Mouse (Mus musculus): ENCODE data around the gene Ddc.

Ddc gene

GRCm38 (mm10) chr11:11897645-11898357, at the start of gene Ddc:
Gene Ddc, minus strand, starts transcription at chr11:11898144.
- no peak for DNase-seq (ENCODE audit: low spot score)

DNA sequence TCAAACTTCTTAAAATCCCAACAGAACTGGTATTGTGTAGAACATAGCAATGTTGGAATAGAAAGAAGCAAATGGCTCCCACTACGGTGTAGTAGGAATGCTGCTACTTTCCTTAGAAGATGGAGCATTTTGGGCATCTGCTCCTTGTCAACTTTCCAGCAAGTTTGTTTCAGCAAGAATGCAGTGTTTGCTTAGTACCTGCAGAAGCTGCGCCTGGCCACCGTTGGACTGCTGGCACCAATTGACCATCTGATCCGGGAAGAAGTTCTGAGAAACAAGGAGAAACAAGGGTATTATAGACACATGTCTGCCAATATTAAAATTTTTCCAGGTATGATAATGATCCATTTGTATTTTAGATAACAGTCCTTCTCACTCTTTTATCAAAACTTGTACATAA, 47.8 kb upstream of the Ddc start:
- no peak for DNase-seq (ENCODE audit: low spot score)

- no peak for DNase-seq (ENCODE audit: low spot score)
Observed at GRCm38 (mm10) chr11:11944814-11945213, 46.9 kb upstream of the Ddc start.

- DNase-seq (ENCODE audit: low spot score) = no peak
Observed at GRCm38 (mm10) chr11:11944082-11944349, 46.1 kb upstream of the Ddc start.

DNA sequence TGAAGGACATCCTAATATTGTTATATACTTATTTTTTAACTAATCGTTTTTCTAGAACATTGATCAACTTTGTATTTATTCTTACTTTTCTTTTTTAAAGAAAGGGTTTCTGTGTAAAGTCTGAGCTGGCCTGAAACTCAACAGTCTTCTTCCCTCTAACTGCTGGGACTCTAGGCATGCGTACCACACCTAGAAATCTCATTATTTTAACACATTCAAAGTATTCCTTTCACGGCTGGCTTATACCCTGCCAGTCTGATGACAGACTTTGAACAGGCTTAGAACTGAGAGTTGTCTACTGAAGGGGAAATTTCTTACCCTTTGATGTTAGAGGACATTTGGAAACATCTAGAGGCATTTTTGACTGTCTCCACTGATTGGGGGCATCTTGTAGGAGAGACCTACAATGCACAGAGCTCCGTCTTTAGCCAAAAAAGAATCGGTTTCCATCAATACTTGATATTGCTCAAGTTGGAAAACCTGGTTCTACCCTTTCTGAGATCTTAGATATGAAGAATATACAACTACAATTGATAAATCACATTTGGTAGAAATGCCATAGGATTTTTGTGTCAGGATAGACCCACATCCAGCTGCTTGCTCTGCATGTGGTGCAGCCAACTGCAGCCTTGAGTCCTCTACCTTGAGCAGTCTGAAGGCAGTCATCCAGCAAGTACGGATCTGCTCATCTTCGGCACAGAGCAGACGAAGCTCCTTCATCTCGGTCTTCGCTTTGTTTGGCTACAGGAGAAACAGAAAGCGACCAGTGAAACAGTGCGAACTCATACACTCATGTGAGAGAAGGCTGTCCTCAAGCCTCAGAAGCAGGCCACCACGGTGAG, 45.5 kb upstream of the Ddc start:
- no peak for DNase-seq (ENCODE audit: low spot score)

- no peak for DNase-seq (ENCODE audit: low spot score)
Observed at GRCm38 (mm10) chr11:11942320-11943217, 44.6 kb upstream of the Ddc start.

GRCm38 (mm10) chr11:11940833-11941681, 43.1 kb upstream of the Ddc start:
- no peak for DNase-seq (ENCODE audit: low spot score)

GRCm38 (mm10) chr11:11939611-11940010, 41.7 kb upstream of the Ddc start:
- no peak for DNase-seq (ENCODE audit: low spot score)

DNA sequence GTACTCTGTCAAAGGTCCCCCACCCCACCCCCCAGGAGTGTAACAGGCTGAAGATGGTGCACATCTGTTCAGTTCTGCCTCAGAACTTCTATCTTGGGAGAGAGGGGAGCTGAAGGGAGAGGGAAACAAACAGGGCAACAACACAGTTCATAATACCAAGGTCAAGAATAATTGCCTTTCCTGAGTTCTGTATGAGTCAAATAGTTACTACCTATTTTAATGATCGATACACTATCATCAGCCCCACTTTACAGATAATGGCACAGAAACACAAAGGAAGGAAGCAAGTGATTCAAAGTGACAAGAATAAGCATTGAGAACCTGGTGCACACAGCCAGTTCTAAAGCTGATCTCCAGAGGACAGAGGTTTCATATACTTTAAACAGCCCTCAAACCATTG, 40.6 kb upstream of the Ddc start:
- DNase-seq (ENCODE audit: low spot score) = no peak

DNA sequence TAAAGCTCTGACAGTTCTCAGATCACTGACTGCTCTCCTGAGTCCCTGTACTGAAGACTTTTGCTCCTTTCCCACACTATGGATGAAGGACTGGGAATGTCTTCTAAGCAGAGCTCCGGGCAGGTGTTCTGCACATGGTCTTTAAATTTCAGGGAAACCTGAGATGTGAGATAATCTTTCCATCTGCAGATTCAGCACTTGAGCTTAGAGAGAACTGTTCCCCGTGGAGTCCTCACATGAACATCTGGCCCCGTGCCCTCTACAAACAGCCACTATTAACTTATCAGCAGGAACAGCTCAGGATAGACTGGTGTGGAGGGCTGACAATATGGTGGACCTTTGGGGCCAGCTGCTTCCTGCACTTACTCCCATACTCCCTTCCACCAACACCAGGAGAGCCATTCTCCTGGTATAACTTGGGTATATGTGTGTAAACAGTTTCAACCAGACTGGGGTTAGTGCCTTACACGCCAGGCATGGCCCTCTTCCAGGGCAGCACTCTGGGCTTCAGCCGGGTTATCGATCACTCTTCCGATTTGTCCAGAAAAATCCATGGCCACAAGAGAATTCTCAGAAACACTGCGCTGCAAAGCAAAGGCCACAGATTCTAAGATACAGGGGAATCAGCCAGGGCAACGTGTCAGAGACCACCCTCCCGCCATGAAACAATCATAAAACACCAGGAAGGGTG, 39.5 kb upstream of the Ddc start:
- DNase-seq (ENCODE audit: low spot score) = no peak

DNA sequence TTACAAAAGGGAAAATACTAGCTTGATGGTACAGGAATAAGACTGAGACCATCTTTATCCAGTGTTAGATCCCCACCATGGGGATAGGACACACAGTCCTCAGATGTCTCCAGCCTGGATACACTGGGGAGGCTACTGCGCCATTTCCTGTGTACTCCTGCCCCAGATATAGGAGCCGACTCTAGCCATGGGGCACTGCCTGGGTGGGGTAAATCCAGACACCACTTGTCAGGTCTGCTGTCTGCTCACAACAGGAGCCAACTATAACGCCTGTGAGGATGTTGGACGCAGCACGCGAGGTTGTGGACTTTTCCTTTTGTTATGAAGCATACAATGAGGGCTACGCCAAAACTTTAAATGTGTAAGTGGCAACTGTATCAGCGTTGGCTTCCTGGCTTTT, 36.9 kb upstream of the Ddc start:
- no peak for DNase-seq (ENCODE audit: low spot score)

DNA sequence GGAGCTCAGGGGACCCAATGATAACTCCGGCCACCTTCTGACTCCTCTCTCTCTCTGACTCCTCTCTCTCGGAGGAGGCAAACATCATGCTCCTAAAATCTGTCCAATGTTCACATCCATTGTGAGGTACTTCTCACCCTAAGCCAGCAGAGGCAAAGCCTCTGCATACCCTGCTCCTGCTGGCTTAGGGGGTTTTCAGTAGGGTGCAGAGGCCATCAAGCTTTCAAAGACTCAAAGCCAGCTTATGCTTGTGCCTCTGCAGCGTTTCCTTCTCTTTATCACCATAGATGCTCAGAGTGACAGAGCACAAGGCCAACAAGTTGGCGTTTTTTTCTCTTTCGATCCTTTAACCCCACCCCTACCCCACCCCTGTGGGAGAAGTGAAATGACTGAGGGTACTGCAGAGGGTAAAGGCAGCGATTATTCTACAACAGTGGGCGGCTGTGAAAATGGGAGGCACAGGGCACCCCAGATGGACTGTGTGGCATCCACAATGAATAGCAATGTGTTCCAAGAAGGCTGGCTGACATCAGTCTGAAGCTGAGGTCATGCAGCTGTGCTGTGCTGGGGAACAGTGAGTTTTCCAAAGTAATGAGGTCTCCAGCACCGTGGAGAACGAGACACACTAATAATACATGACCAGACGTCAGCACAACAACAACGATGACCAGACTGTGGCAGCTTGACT, 34.3 kb upstream of the Ddc start:
- DNase-seq (ENCODE audit: low spot score) = no peak

- DNase-seq (ENCODE audit: low spot score) = no peak
Observed at GRCm38 (mm10) chr11:11931688-11932087, 33.7 kb upstream of the Ddc start.

DNA sequence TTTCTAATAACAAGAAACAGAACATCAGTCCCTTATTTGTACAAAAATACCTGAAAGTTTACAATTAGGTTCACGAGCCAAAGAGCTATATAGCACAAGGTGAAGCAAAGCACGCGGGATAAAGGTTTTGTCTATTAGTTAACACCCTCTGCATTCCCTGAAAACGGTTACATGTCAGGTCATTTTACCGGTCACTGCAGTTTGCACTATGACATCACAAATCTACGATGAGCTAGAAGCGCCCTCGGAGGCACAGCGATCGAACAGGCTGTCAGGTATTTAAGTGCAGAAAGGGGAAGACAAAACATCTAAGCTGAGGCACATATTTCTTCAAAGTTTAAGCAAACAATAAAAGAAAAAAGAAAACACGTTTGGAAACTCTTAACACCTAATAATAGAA, 32.6 kb upstream of the Ddc start:
- DNase-seq (ENCODE audit: low spot score) = no peak

- no peak for DNase-seq (ENCODE audit: low spot score)
Observed at GRCm38 (mm10) chr11:11929059-11929458, 31.1 kb upstream of the Ddc start.

DNA sequence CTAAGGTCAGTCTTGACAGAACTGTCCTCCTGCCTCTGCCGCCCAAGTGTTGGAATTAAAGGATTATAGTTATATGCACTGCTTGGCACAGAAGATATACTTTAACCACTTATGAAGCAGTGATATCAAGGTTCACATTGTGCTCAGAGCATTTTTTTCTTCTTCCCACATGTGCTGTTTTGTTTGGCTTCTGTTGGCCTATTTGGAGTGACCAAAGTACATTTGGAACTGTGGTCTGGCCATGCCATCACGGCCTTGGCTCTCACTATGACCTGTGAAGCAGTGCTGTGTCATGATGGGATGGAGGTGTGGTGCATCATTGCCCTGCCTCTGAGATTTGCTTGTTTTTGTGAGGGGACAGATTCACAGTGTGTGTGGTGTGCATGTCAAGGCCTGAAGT, 30.6 kb upstream of the Ddc start:
- no peak for DNase-seq (ENCODE audit: low spot score)

- DNase-seq (ENCODE audit: low spot score) = no peak
Observed at GRCm38 (mm10) chr11:11923900-11924299, 26.0 kb upstream of the Ddc start.

DNA sequence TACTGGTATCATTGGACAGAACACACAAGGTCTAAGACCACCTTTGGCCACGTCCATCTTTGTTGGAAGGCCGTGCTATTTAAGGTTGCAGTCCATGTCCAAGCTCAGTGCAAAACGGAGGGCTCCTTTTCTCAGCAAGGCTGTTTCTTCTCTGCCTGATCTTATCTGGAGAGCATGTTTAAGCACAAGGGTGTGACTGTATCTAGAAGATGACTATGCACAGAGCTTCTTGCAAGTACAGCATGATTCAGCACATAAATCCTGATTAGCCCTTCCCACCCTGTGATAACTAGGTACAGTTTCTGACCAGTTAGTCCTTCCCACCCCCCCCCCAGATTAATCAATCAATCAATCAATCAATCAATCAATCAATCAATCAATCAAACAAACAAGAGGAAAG, 25.4 kb upstream of the Ddc start:
- no peak for DNase-seq (ENCODE audit: low spot score)

GRCm38 (mm10) chr11:11922106-11922505, 24.2 kb upstream of the Ddc start:
- no peak for DNase-seq (ENCODE audit: low spot score)

DNA sequence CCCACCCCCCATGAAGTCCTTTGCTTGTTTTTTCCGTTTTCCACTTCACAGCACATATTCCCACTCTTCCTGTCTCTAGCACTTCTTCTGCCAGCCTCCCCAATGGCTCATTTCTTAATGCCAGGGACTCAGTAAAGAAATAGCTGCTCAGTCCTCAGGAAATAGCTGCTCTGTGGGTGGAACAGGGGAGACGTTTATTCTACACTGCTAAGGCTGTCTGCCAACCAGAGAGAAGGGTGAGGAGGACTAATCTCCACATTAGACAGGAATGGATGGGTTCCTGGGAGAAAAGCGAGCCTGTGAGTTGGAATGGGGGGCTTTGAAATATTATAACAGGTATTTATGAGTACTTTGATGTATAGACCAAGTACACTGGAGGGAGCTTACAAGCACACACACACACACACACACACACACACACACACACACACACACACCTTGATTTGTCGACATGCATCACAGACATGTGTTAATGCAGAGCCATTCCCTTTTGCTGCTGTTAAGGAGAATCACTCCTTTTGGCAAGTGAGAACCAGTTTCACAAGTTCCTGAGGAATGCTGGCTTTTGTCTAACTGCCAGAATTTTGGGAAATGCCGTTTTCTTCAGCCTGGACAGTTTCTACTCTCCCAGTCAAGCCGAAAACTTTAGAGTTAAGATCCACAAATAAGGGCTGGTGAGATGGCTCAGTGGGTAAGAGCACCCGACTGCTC, 9.9 kb upstream of the Ddc start:
- DNase-seq (ENCODE audit: low spot score) = no peak
